Mouse (Mus musculus): ENCODE measurements at regions not wholly inside any gene's neighbourhood (a gene's known extent, or its start where the extent isn't known, plus 50 kb on each side); places are given as distances from the start of the nearest gene placed in this dataset.

- Histone ChIP-seq H3K9me3 (replicated peaks; ENCODE audit: control insufficient read depth, insufficient read depth, low read length, poor library complexity, severe bottlenecking) (no peaks in the 10 kb centered on the region), H3K4me3 (ENCODE audit: low read depth, low read length) (peak overlapping the region; percentile 70), H3K27me3 (ENCODE audit: control insufficient read depth, insufficient read depth, low read length, poor library complexity, severe bottlenecking) (peaks cover 38% of the 10 kb centered on the region), H3K36me3 (ENCODE audit: control insufficient read depth, insufficient read depth, low read length, poor library complexity, severe bottlenecking) (no peaks in the 10 kb centered on the region), H3K9ac (ENCODE audit: low read depth, poor library complexity, severe bottlenecking) (peak overlapping the region; percentile 28; the same call in 1 of the 2 replicates), H3K27ac (ENCODE audit: insufficient read depth, low read length) (no peak overlapping the region), H3K4me1 (ENCODE audit: control insufficient read depth, insufficient read depth, low read length) (no peaks in the 10 kb centered on the region)
- TF ChIP-seq EP300 (IDR thresholded peaks at IDR 0.05; ENCODE audit: insufficient read depth, low read depth, low read length): no peak
- TF ChIP-seq POLR2A (IDR thresholded peaks at IDR 0.05; ENCODE audit: insufficient read depth, low read length): no peak
- TF ChIP-seq CTCF (IDR thresholded peaks at IDR 0.05; ENCODE audit: low read depth, low read length): no peak
These were observed 217.1 kb downstream of the Mef2c start for GRCm38 (mm10) chr13:83720883-83721371.

GRCm38 (mm10) chr13:83721563-83721962 lies 217.7 kb downstream of the Mef2c start:
- no peak overlapping the region for H3K9ac ChIP-seq (ENCODE audit: low read depth, poor library complexity, severe bottlenecking)
- no peaks in the 10 kb centered on the region for H3K9me3 ChIP-seq (replicated peaks; ENCODE audit: control insufficient read depth, insufficient read depth, low read length, poor library complexity, severe bottlenecking)
- no peak overlapping the region for H3K27ac ChIP-seq (ENCODE audit: insufficient read depth, low read length)
- H3K27me3 ChIP-seq (ENCODE audit: control insufficient read depth, insufficient read depth, low read length, poor library complexity, severe bottlenecking): peaks cover 37% of the 10 kb centered on the region
- H3K4me1 ChIP-seq (ENCODE audit: control insufficient read depth, insufficient read depth, low read length): no peaks in the 10 kb centered on the region
- TF ChIP-seq CTCF (IDR thresholded peaks at IDR 0.05; ENCODE audit: low read depth, low read length) (no peak), POLR2A (IDR thresholded peaks at IDR 0.05; ENCODE audit: insufficient read depth, low read length) (no peak), EP300 (IDR thresholded peaks at IDR 0.05; ENCODE audit: insufficient read depth, low read depth, low read length) (no peak)
- peak overlapping the region; percentile 70 for H3K4me3 ChIP-seq (ENCODE audit: low read depth, low read length)
- no peaks in the 10 kb centered on the region for H3K36me3 ChIP-seq (ENCODE audit: control insufficient read depth, insufficient read depth, low read length, poor library complexity, severe bottlenecking)

- Histone ChIP-seq H3K4me1 (ENCODE audit: control insufficient read depth, insufficient read depth, low read length) (no peaks in the 10 kb centered on the region), H3K27me3 (ENCODE audit: control insufficient read depth, insufficient read depth, low read length, poor library complexity, severe bottlenecking) (peaks cover 41% of the 10 kb centered on the region), H3K9ac (ENCODE audit: low read depth, poor library complexity, severe bottlenecking) (no peak overlapping the region), H3K9me3 (replicated peaks; ENCODE audit: control insufficient read depth, insufficient read depth, low read length, poor library complexity, severe bottlenecking) (no peaks in the 10 kb centered on the region), H3K36me3 (ENCODE audit: control insufficient read depth, insufficient read depth, low read length, poor library complexity, severe bottlenecking) (no peaks in the 10 kb centered on the region), H3K27ac (ENCODE audit: insufficient read depth, low read length) (no peak overlapping the region), H3K4me3 (ENCODE audit: low read depth, low read length) (no peak overlapping the region)
- TF ChIP-seq EP300 (IDR thresholded peaks at IDR 0.05; ENCODE audit: insufficient read depth, low read depth, low read length) (no peak), CTCF (IDR thresholded peaks at IDR 0.05; ENCODE audit: low read depth, low read length) (no peak), POLR2A (IDR thresholded peaks at IDR 0.05; ENCODE audit: insufficient read depth, low read length) (no peak)
These were observed 218.4 kb downstream of the Mef2c start for GRCm38 (mm10) chr13:83722241-83722640.

GRCm38 (mm10) chr13:83722791-83723190 lies 219.0 kb downstream of the Mef2c start:
- Histone ChIP-seq H3K4me1 (ENCODE audit: control insufficient read depth, insufficient read depth, low read length) (no peaks in the 10 kb centered on the region), H3K4me3 (ENCODE audit: low read depth, low read length) (no peak overlapping the region), H3K36me3 (ENCODE audit: control insufficient read depth, insufficient read depth, low read length, poor library complexity, severe bottlenecking) (no peaks in the 10 kb centered on the region), H3K9me3 (replicated peaks; ENCODE audit: control insufficient read depth, insufficient read depth, low read length, poor library complexity, severe bottlenecking) (no peaks in the 10 kb centered on the region), H3K9ac (ENCODE audit: low read depth, poor library complexity, severe bottlenecking) (no peak overlapping the region), H3K27ac (ENCODE audit: insufficient read depth, low read length) (no peak overlapping the region), H3K27me3 (ENCODE audit: control insufficient read depth, insufficient read depth, low read length, poor library complexity, severe bottlenecking) (peaks cover 41% of the 10 kb centered on the region)
- no peak for TF ChIP-seq POLR2A (IDR thresholded peaks at IDR 0.05; ENCODE audit: insufficient read depth, low read length)
- TF ChIP-seq CTCF (IDR thresholded peaks at IDR 0.05; ENCODE audit: low read depth, low read length): no peak
- TF ChIP-seq EP300 (IDR thresholded peaks at IDR 0.05; ENCODE audit: insufficient read depth, low read depth, low read length): no peak

- no peaks in the 10 kb centered on the region for H3K9me3 ChIP-seq (replicated peaks; ENCODE audit: control insufficient read depth, insufficient read depth, low read length, poor library complexity, severe bottlenecking)
- TF ChIP-seq EP300 (IDR thresholded peaks at IDR 0.05; ENCODE audit: insufficient read depth, low read depth, low read length) (no peak), CTCF (IDR thresholded peaks at IDR 0.05; ENCODE audit: low read depth, low read length) (no peak), POLR2A (IDR thresholded peaks at IDR 0.05; ENCODE audit: insufficient read depth, low read length) (no peak)
- H3K4me1 ChIP-seq (ENCODE audit: control insufficient read depth, insufficient read depth, low read length): no peaks in the 10 kb centered on the region
- no peak overlapping the region for H3K9ac ChIP-seq (ENCODE audit: low read depth, poor library complexity, severe bottlenecking)
- no peak overlapping the region for H3K4me3 ChIP-seq (ENCODE audit: low read depth, low read length)
- H3K27ac ChIP-seq (ENCODE audit: insufficient read depth, low read length): no peak overlapping the region
- H3K36me3 ChIP-seq (ENCODE audit: control insufficient read depth, insufficient read depth, low read length, poor library complexity, severe bottlenecking): no peaks in the 10 kb centered on the region
- H3K27me3 ChIP-seq (ENCODE audit: control insufficient read depth, insufficient read depth, low read length, poor library complexity, severe bottlenecking): peaks cover 43% of the 10 kb centered on the region
These were observed 219.6 kb downstream of the Mef2c start for GRCm38 (mm10) chr13:83723396-83723795.

GRCm38 (mm10) chr13:83724196-83724595 lies 220.4 kb downstream of the Mef2c start:
- TF ChIP-seq CTCF (IDR thresholded peaks at IDR 0.05; ENCODE audit: low read depth, low read length) (no peak), POLR2A (IDR thresholded peaks at IDR 0.05; ENCODE audit: insufficient read depth, low read length) (no peak), EP300 (IDR thresholded peaks at IDR 0.05; ENCODE audit: insufficient read depth, low read depth, low read length) (no peak)
- Histone ChIP-seq H3K9me3 (replicated peaks; ENCODE audit: control insufficient read depth, insufficient read depth, low read length, poor library complexity, severe bottlenecking) (no peaks in the 10 kb centered on the region), H3K4me3 (ENCODE audit: low read depth, low read length) (no peak overlapping the region), H3K36me3 (ENCODE audit: control insufficient read depth, insufficient read depth, low read length, poor library complexity, severe bottlenecking) (no peaks in the 10 kb centered on the region), H3K27ac (ENCODE audit: insufficient read depth, low read length) (no peak overlapping the region), H3K9ac (ENCODE audit: low read depth, poor library complexity, severe bottlenecking) (no peak overlapping the region), H3K27me3 (ENCODE audit: control insufficient read depth, insufficient read depth, low read length, poor library complexity, severe bottlenecking) (peaks cover 41% of the 10 kb centered on the region), H3K4me1 (ENCODE audit: control insufficient read depth, insufficient read depth, low read length) (no peaks in the 10 kb centered on the region)

Measured in ES-Bruce4 (cell line).